Mouse (Mus musculus) midbrain, embryonic 10.5 days (tissue): ENCODE results near the gene Susd3. TPM values are rescaled to one million over a fixed set of nuclear protein-coding genes. Genes with fewer than 3 reads are reported as not detected.
A peak's percentile ranks its signal among the peaks of the same experiment; 100 is the strongest.

Experiments
- DNase-seq: peaks from one replicate; pipeline ENCODE4 v3.0.0-alpha.2; 2017; ENCODE audit warnings: low spot score
- H3K27ac ChIP-seq: fragments of 300-500 bp; sonication (generic); replicated peaks from 2 replicates; pipeline ENCODE4 v1.5.1; 2016; ENCODE audit warnings: mild to moderate bottlenecking
- H3K27me3 ChIP-seq: fragments of 300-500 bp; sonication (generic); 2 replicates; pipeline ENCODE4 v1.6.1; 2016; ENCODE audit warnings: low read depth, mild to moderate bottlenecking; ENCODE audit not compliant: poor library complexity, severe bottlenecking
- H3K36me3 ChIP-seq: fragments of 300-500 bp; sonication (generic); 2 replicates; pipeline ENCODE4 v1.6.1; 2016; ENCODE audit warnings: mild to moderate bottlenecking, moderate library complexity
- H3K4me1 ChIP-seq: fragments of 300-500 bp; sonication (generic); 2 replicates; pipeline ENCODE4 v1.6.1; 2016
- H3K4me3 ChIP-seq: fragments of 300-500 bp; sonication (generic); 2 replicates; pipeline ENCODE4 v1.5.1; 2016; ENCODE audit warnings: mild to moderate bottlenecking, moderate library complexity
- H3K9me3 ChIP-seq: fragments of 300-500 bp; sonication (generic); replicated peaks from 2 replicates; pipeline ENCODE4 v1.6.1; 2016; ENCODE audit warnings: mild to moderate bottlenecking
- WGBS: fragments of 180-500 bp; shearing (Covaris S2); methylation state at CpG from one replicate; pipeline ENCODE4 v1.1.7; 2016; 5-methylcytosine and 5-hydroxymethylcytosine counted together
- polyA plus RNA-seq: library from polyadenylated mRNA; unstranded; fragments of >200 nt; fragmentation: Nextera tagmentation; extraction: Ambion mirVana; gene quantifications from 2 replicates; pipeline ENCODE4 v1.2.1, GENCODE M21; 2016

The Susd3 gene
- polyA plus RNA-seq, 1 experiment from 2014 or later, result 1.0 TPM

DNA sequence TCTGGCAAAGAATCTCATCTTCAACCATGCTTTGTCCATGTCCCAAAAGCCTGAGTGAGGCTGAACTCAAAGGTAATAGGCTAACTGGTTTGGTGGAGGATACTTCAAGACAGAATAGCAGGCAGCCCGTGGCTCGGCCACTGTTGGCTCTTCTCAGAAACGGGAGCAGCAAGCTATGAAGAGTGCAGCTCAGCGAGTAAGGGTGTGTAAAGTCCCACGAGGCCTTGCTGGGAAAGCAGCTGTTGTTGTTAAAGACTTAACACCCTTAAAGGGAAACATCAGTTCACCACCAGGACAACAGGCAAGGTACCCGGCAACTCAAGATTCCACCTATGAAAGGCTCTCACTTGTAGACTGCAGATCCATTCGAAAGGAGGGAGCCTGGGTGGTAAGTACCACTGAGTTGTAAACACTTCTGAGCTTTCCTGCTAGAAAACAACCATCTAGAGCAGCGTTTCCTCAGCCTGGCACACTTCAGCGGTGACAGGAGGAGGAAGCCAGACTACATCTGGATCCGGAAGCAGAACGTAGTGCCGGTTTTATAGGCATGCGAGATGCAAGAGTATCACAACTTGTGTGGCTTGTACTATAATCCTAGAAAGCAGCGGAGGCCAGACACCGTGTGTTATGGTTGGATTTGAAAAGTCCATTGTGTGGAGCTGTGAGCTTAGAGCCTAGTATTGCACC, 11.7 kb upstream of the Susd3 start:
- Histone ChIP-seq H3K27ac (no peak overlapping the region), H3K4me3 (no peak overlapping the region), H3K4me1 (peaks cover 11% of the 10 kb centered on the region; the same call in 1 of the 2 replicates), H3K9me3 (no peaks in the 10 kb centered on the region), H3K36me3 (peaks cover 8% of the 10 kb centered on the region; the same call in 1 of the 2 replicates), H3K27me3 (no peaks in the 10 kb centered on the region)
- no peak for DNase-seq
- 89% methylated on average over 15 of the region's 15 CpGs for WGBS

DNA sequence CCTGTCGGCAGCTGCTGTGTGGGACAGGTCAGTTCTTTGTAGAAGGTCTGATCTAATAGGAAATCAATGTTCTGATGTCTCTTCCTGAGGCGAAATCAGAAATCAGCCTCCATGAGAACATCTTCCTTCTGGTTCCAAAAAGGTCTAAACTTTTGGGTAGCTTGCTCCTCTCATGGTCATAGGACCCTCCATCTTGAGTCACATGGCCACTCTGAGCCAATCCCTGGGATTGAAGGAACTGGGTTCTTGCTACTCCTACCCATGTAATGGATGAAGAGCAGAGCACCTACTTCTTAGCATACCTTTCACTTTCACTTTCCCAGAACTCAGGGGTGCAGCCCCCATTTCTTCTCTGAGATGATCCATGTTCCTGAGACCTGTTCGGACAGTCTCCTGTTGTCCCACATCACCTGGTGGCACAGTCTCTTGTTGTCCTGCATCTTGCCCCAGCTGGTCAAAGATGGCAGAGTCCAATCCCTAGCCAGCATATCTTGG, 9.4 kb upstream of the Susd3 start:
- H3K9me3 ChIP-seq, result no peaks in the 10 kb centered on the region
- H3K4me3 ChIP-seq, result no peak overlapping the region
- no peaks in the 10 kb centered on the region for H3K27me3 ChIP-seq
- H3K4me1 ChIP-seq, result peaks cover 6% of the 10 kb centered on the region; the same call in 1 of the 2 replicates
- 86% methylated on average over 3 of the region's 3 CpGs for WGBS
- no peak overlapping the region for H3K27ac ChIP-seq
- no peaks in the 10 kb centered on the region for H3K36me3 ChIP-seq
- no peak for DNase-seq

DNA sequence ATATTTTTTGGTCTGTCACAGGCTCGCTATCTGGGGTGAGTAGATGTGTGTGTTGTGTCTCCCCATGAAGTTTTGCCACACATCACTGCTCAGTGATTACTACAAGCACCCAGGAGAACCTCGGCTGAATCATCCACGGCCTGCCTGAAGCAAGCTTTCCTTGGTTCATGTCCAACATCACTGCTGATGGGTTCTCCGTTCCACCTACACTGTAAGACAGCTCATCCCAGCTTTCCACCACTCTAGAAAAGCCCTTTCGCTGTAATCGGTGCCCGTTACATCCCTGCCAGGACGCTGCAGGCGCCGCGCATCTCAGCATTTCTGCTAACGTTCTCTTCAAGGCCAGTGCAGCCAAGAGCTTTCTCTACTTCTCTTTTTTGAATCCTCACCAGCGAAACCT, 4.2 kb upstream of the Susd3 start:
- no peak overlapping the region for H3K27ac ChIP-seq
- no peaks in the 10 kb centered on the region for H3K9me3 ChIP-seq
- H3K27me3 ChIP-seq, result peaks cover 25% of the 10 kb centered on the region
- H3K4me3 ChIP-seq, result no peak overlapping the region
- H3K4me1 ChIP-seq, result peaks cover 30% of the 10 kb centered on the region
- no peak for DNase-seq
- WGBS, result 92% methylated on average over 13 of the region's 13 CpGs
- H3K36me3 ChIP-seq, result no peaks in the 10 kb centered on the region

DNA sequence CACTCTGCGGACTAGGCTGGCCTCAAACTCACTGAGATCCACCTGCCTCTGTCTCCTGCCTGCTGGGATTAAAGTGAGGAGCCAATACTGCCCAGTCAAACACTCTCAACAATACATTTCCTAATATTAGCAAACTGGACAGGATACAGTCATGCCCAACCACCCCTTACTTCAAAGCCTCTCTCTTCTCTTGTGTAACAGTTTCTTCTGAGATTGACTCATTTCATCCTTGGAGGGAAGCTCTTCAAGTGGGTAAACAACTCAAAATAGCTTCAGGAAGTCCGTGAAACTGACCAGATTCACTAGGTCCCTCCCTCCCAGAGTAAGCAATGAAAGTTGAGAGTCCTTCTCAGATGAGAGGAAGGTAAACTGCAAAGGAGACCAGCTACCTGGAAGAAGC, 3.6 kb upstream of the Susd3 start:
- DNase-seq, result no peak
- Histone ChIP-seq H3K27ac (no peak overlapping the region), H3K27me3 (peaks cover 31% of the 10 kb centered on the region), H3K9me3 (no peaks in the 10 kb centered on the region), H3K4me1 (peaks cover 34% of the 10 kb centered on the region), H3K36me3 (no peaks in the 10 kb centered on the region), H3K4me3 (no peak overlapping the region)
- 79% methylated on average over 2 of the region's 2 CpGs for WGBS

DNA sequence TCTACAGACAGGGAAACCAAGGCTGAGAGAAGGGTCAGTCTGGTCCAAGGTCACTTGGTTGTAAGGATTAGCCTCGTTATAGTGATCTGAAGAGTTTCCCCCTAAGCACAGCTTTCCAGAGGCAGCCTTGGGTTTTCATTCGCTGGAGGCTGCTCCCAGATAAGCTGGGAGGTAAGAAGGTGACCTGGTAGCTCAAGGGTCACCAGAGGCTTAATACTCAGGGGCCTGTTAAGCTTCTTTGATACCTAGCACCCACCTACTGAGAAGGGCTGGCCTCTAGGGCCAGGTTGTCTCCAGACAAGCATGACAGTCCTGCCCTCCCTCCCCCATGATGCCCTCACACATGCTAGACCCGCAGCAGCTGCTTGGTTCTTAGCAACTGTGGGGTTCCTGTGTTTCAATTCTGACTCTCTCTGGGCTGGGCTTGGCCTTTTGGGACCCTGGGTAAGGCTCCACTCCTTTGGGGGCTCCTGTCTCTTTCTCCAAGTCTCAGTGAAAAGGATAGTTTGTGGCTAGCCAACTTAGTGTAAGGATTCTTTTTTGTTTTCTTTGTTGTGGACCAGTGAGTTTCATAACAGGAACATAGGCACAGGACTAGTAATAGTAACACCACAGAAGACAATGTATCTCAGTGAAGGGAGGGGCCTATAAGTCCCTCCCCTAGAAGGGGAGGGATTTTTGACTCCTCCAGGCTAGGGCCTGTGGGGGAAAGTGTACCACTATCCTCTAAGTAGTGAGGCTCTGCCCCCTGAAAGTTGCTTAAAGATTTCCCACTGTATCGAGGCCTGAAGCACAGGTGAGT, 2.4 kb upstream of the Susd3 start:
- no peaks in the 10 kb centered on the region for H3K36me3 ChIP-seq
- DNase-seq, result no peak
- no peaks in the 10 kb centered on the region for H3K9me3 ChIP-seq
- peaks cover 34% of the 10 kb centered on the region for H3K4me1 ChIP-seq
- H3K27ac ChIP-seq, result 0 out of 2 replicates have a peak overlapping the region, but pooled peaks have one; percentile 1
- no peak overlapping the region for H3K4me3 ChIP-seq
- WGBS, result 28% methylated on average over 4 of the region's 4 CpGs
- H3K27me3 ChIP-seq, result peaks cover 43% of the 10 kb centered on the region

DNA sequence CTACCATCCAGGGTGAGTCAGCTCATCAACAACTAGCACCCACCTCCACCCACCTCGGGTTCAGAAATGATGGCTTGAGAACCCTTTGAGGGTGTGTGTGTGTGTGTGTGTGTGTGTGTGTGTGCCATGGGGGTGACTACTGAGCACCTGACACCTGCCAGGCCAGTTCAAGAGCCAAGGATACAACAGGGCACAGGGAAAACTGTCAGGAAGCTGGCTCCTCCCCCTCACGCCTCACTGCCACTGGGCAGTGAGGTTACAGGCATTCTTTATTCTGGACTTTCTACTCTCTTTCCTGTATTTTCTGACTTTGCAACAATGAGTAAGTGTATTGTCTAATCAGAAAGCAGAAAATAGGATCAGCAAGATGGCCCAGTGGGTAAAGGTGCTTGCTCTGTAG, 1.1 kb upstream of the Susd3 start:
- Histone ChIP-seq H3K36me3 (no peaks in the 10 kb centered on the region), H3K4me1 (peaks cover 47% of the 10 kb centered on the region), H3K9me3 (no peaks in the 10 kb centered on the region), H3K27ac (no peak overlapping the region), H3K4me3 (no peak overlapping the region), H3K27me3 (peaks cover 56% of the 10 kb centered on the region)
- DNase-seq, result no peak
- WGBS, result 76% methylated on average over 2 of the region's 2 CpGs

DNA sequence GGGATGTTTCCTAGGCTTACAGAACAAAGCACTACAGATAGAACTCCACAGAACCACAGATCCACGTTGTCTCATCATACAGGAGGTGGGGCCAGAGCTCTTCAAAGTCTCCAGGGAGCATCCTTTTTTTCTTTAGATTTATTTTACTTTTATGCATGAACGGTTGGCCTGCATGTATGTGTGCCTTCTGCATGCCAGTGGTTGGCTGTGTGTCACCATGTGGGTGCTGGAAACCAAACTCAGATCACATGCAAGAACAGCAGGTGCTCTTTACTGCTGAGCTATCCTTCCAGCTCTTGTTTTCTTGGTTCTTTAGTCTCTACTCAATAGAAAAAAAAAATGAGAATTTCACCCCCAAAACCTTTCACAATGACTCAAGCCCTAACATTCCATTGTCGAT, 417 bp upstream of the Susd3 start:
- Histone ChIP-seq H3K27ac (no peak overlapping the region), H3K27me3 (peaks cover 60% of the 10 kb centered on the region), H3K36me3 (no peaks in the 10 kb centered on the region), H3K4me3 (no peak overlapping the region), H3K9me3 (no peaks in the 10 kb centered on the region), H3K4me1 (peaks cover 48% of the 10 kb centered on the region)
- DNase-seq, result no peak
- WGBS, result 69% methylated on average over 3 of the region's 3 CpGs

DNA sequence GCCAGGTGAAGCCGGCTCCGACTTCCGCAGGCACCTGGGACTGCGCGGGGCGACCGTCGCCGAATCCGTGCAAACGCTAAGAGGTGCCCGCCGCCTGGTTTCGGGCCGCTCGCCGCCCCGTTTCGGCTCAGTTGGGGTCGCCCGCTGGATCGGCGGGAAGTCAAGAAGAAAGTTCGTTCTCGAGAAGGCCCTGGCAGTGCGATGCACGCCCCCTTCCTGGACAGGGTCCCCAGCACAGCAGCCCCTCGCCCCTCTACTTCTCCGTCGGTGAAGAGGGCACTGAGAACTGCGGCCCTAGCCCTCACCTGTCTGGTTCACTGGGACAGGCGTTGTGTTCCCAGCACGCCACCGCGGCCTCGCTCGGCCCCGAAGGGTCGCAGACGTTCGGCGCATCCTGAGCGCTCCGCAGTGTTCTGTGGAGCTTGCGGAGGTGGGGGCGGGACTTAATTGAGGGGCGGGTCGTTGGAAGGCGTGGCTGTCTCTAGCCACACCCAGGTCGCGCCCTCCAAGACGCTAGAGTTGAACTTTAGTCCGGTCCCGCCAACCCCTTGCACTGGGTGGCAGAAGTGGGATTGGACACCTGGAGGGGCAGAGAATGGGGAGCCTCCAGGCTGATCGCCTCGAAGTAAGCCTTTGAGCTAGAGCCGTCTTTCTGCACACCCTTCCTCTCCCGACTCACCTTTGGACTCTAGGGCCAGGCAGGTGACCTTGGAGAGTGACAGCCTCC, 603 bp downstream of the Susd3 start:
- Histone ChIP-seq H3K36me3 (no peaks in the 10 kb centered on the region), H3K27me3 (peaks cover 64% of the 10 kb centered on the region), H3K4me1 (peaks cover 48% of the 10 kb centered on the region), H3K4me3 (peak overlapping the region; percentile 59), H3K27ac (no peak overlapping the region; the same call in 1 of the 2 replicates), H3K9me3 (no peaks in the 10 kb centered on the region)
- DNase-seq, result peak; percentile 55
- 3% methylated on average over 58 of the region's 58 CpGs for WGBS

DNA sequence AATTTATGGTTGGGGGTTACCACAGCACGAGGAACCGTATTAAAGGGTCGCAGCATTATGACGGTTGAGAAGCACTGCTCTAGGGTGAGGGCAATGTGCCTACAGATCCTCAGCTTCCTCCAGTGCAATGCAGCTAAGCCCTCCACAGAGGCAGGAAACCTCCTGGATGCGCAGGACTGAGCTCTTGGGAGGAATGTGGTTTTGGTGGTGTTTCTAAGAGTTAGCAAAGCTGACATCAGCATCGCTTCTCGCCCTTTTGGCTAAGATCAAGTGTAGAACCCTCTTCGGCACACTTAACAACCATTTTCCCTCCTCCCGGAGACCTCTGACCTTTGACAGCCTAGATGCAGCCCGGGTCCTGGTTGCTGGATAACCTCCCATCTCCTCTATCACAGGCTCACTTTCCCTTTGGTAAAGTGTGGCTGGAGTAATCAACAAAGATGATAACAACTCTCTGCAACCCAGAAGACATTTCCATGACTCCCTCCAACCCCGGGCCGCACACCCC, 1.2 kb downstream of the Susd3 start:
- Histone ChIP-seq H3K27ac (no peak overlapping the region; the same call in 1 of the 2 replicates), H3K4me1 (peaks cover 48% of the 10 kb centered on the region), H3K4me3 (peak overlapping the region; percentile 59), H3K9me3 (no peaks in the 10 kb centered on the region), H3K27me3 (peaks cover 64% of the 10 kb centered on the region), H3K36me3 (no peaks in the 10 kb centered on the region)
- WGBS, result 35% methylated on average over 12 of the region's 12 CpGs
- DNase-seq, result no peak

DNA sequence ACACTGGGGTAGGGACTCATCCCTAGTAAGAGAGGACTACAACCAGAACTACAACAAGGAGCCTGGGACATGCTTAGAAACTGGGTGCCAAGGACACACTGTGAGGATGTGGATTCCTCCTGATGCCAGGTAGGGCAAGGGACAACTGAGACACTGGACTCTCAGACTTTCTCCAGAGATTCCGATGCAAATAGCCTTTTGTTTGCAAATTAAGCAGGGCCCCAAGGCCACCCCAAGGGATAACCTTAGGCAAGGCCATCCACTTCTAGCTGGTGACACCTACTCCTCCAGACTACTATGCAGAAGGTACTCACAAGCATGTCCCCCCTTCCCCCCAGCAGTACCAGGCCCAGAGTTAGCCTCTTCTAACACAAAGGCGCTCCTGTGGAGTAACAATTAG, 1.9 kb downstream of the Susd3 start:
- no peak overlapping the region for H3K4me3 ChIP-seq
- no peak overlapping the region for H3K27ac ChIP-seq
- peaks cover 64% of the 10 kb centered on the region for H3K27me3 ChIP-seq
- peaks cover 48% of the 10 kb centered on the region for H3K4me1 ChIP-seq
- no peaks in the 10 kb centered on the region for H3K9me3 ChIP-seq
- DNase-seq, result no peak
- H3K36me3 ChIP-seq, result no peaks in the 10 kb centered on the region
- 73% methylated on average over 2 of the region's 2 CpGs for WGBS

DNA sequence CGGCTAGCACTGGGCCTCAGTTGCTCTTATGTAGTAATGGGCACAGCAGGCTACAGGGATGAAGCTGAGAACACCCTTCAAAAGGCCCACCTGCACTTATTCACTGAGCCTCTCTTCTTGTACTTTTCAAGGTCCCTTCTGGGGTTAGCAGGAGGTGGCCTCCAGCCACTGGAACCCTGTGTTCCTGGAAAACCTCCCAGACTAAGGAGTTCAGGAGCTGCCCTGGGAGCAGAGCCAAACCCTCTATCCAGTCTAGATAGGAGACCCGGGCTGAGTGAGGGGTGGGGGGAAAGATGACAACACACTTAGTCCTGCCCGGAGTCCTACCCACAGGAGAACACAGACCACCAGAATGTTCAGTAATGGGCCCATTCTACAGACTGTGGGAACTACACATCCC, 2.5 kb downstream of the Susd3 start:
- 88% methylated on average over 3 of the region's 3 CpGs for WGBS
- Histone ChIP-seq H3K27me3 (peaks cover 64% of the 10 kb centered on the region), H3K36me3 (no peaks in the 10 kb centered on the region), H3K27ac (no peak overlapping the region), H3K4me3 (no peak overlapping the region), H3K4me1 (peaks cover 46% of the 10 kb centered on the region), H3K9me3 (no peaks in the 10 kb centered on the region)
- no peak for DNase-seq

DNA sequence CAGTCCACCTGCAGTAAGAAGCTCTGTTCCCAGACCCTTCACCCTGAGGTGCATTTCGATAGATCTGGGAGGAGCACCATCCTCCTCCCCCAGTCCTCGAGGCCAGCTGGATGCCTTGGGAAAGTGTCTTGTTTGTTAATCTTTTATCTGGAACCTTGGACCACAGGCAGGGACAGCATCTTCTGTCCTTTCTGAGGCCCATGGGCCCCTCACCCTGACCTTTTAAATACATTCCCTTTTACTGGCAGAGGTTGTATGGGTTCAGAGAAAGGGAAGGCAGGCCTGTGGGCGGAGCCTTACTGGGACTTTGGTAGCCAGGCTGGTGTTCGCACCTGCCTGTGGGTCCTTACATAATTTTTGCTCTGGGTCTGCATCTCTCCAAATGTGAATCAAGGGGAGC, 3.3 kb downstream of the Susd3 start:
- H3K9me3 ChIP-seq, result no peaks in the 10 kb centered on the region
- no peak overlapping the region for H3K4me3 ChIP-seq
- H3K27me3 ChIP-seq, result peaks cover 64% of the 10 kb centered on the region
- 54% methylated on average over 4 of the region's 4 CpGs for WGBS
- peaks cover 39% of the 10 kb centered on the region for H3K4me1 ChIP-seq
- DNase-seq, result no peak
- H3K36me3 ChIP-seq, result no peaks in the 10 kb centered on the region
- no peak overlapping the region for H3K27ac ChIP-seq
